Mouse (Mus musculus) kidney, adult 2 months (tissue): Measurements from ENCODE around the gene Cyp2b13.

Experiments
- CTCF ChIP-seq: fragments of 200-500 bp; conservative IDR thresholded peaks from 2 replicates; pipeline ENCODE4 v1.5.1; 2011; ENCODE audit warnings: low read depth, mild to moderate bottlenecking, control low read depth, low read length, moderate library complexity, mixed read lengths; ENCODE audit not compliant: insufficient read depth, insufficient read length
- POLR2A ChIP-seq: fragments of 200-500 bp; IDR thresholded peaks from one replicate; pipeline ENCODE4 v1.6.1; 2011; ENCODE audit warnings: low read depth, low read length, control low read depth

GRCm38 (mm10) chr7:26087391-26087790, 26.1 kb downstream of the Cyp2b13 start:
- TF ChIP-seq POLR2A (no peak), CTCF (no peak)
